Mouse (Mus musculus): ENCODE measurements at regions not wholly inside any gene's neighbourhood (a gene's known extent, or its start where the extent isn't known, plus 50 kb on each side); places are given as distances from the start of the nearest gene placed in this dataset.

- Histone ChIP-seq H3K79me2 (replicated peaks; ENCODE audit: control insufficient read depth, insufficient read depth, low read length) (0 out of 2 replicates have a peak, but pooled peaks cover 3% of the 10 kb centered on the region), H3K27me3 (ENCODE audit: control insufficient read depth, insufficient read depth, low read length) (no peaks in the 10 kb centered on the region), H3K27ac (peak overlapping the region; percentile 69), H3K4me1 (ENCODE audit: control insufficient read depth, insufficient read depth, low read length) (peaks cover 8% of the 10 kb centered on the region), H3K4me3 (peak overlapping the region; percentile 83), H3K36me3 (ENCODE audit: control insufficient read depth, insufficient read depth, low read length) (peaks cover 2% of the 10 kb centered on the region; the same call in 1 of the 2 replicates), H3K9ac (ENCODE audit: low read depth, low read length) (peak overlapping the region; percentile 91)
- TF ChIP-seq EP300 (IDR thresholded peaks at IDR 0.05; ENCODE audit: insufficient read depth, low read depth, low read length) = no peak
- TF ChIP-seq POLR2A (IDR thresholded peaks at IDR 0.05; ENCODE audit: insufficient read depth, low read depth, low read length) = no peak
- no peak for TF ChIP-seq CTCF (IDR thresholded peaks at IDR 0.05)
- WGBS = 10% methylated on average over 92 of the region's 94 CpGs
- peak; percentile 68 to 77 for DNase-seq
- intact Hi-C loops (cut with DNase I) = loop anchor here (5.0 kb wide), 1 partner anchor 60 kb away; no protein-coding TSS in a partner anchor
Measured at GRCm38 (mm10) chr9:32032521-32033185, 83.3 kb upstream of the Arhgap32 start.

- H3K9ac ChIP-seq (ENCODE audit: low read depth, low read length) = no peak overlapping the region
- no peak overlapping the region for H3K4me3 ChIP-seq
- no peak for TF ChIP-seq EP300 (IDR thresholded peaks at IDR 0.05; ENCODE audit: insufficient read depth, low read depth, low read length)
- TF ChIP-seq CTCF (IDR thresholded peaks at IDR 0.05) = no peak
- TF ChIP-seq POLR2A (IDR thresholded peaks at IDR 0.05; ENCODE audit: insufficient read depth, low read depth, low read length) = no peak
- intact Hi-C loops (cut with DNase I) = loop anchor here (5.0 kb wide), 1 partner anchor 62 kb away; no protein-coding TSS in a partner anchor
- H3K4me1 ChIP-seq (ENCODE audit: control insufficient read depth, insufficient read depth, low read length) = peaks cover 8% of the 10 kb centered on the region
- 32% methylated on average over 6 of the region's 6 CpGs for WGBS
- H3K79me2 ChIP-seq (replicated peaks; ENCODE audit: control insufficient read depth, insufficient read depth, low read length) = 0 out of 2 replicates have a peak, but pooled peaks cover 3% of the 10 kb centered on the region
- no peak for DNase-seq
- no peaks in the 10 kb centered on the region for H3K27me3 ChIP-seq (ENCODE audit: control insufficient read depth, insufficient read depth, low read length)
- H3K27ac ChIP-seq = no peak overlapping the region
- H3K36me3 ChIP-seq (ENCODE audit: control insufficient read depth, insufficient read depth, low read length) = peaks cover 2% of the 10 kb centered on the region; the same call in 1 of the 2 replicates
Measured at GRCm38 (mm10) chr9:32033937-32034336, 82.0 kb upstream of the Arhgap32 start.

- Histone ChIP-seq H3K79me2 (replicated peaks; ENCODE audit: control insufficient read depth, insufficient read depth, low read length) (peaks cover 4% of the 10 kb centered on the region; the same call in 1 of the 2 replicates), H3K9ac (ENCODE audit: low read depth, low read length) (no peak overlapping the region), H3K36me3 (ENCODE audit: control insufficient read depth, insufficient read depth, low read length) (peaks cover 5% of the 10 kb centered on the region; the same call in 1 of the 2 replicates), H3K27me3 (ENCODE audit: control insufficient read depth, insufficient read depth, low read length) (no peaks in the 10 kb centered on the region), H3K4me3 (no peak overlapping the region), H3K4me1 (ENCODE audit: control insufficient read depth, insufficient read depth, low read length) (peaks cover 1% of the 10 kb centered on the region), H3K27ac (no peak overlapping the region)
- TF ChIP-seq POLR2A (IDR thresholded peaks at IDR 0.05; ENCODE audit: insufficient read depth, low read depth, low read length) (no peak), EP300 (IDR thresholded peaks at IDR 0.05; ENCODE audit: insufficient read depth, low read depth, low read length) (no peak)
- intact Hi-C loops (cut with DNase I) = no loop called here
- no peak for DNase-seq
- 74% methylated on average over 2 of the region's 2 CpGs for WGBS
Measured at GRCm38 (mm10) chr9:32039999-32040398, 75.9 kb upstream of the Arhgap32 start.

- H3K79me2 ChIP-seq (replicated peaks; ENCODE audit: control insufficient read depth, insufficient read depth, low read length) = peaks cover 4% of the 10 kb centered on the region; the same call in 1 of the 2 replicates
- no peak overlapping the region for H3K9ac ChIP-seq (ENCODE audit: low read depth, low read length)
- peaks cover 3% of the 10 kb centered on the region; the same call in 1 of the 2 replicates for H3K36me3 ChIP-seq (ENCODE audit: control insufficient read depth, insufficient read depth, low read length)
- WGBS = 75% methylated on average over 1 of the region's 1 CpGs
- no peak overlapping the region for H3K27ac ChIP-seq
- peaks cover 3% of the 10 kb centered on the region for H3K4me1 ChIP-seq (ENCODE audit: control insufficient read depth, insufficient read depth, low read length)
- TF ChIP-seq EP300 (IDR thresholded peaks at IDR 0.05; ENCODE audit: insufficient read depth, low read depth, low read length) (no peak), CTCF (IDR thresholded peaks at IDR 0.05) (no peak), POLR2A (IDR thresholded peaks at IDR 0.05; ENCODE audit: insufficient read depth, low read depth, low read length) (no peak)
- no peak for DNase-seq
- no peak overlapping the region for H3K4me3 ChIP-seq
- H3K27me3 ChIP-seq (ENCODE audit: control insufficient read depth, insufficient read depth, low read length) = no peaks in the 10 kb centered on the region
- intact Hi-C loops (cut with DNase I) = no loop called here
Measured at GRCm38 (mm10) chr9:32043344-32043743, 72.6 kb upstream of the Arhgap32 start.

GRCm38 (mm10) chr9:32046791-32047190 is 69.1 kb upstream of the Arhgap32 start:
- no peak for DNase-seq
- WGBS = 79% methylated on average over 3 of the region's 3 CpGs
- no peak overlapping the region for H3K9ac ChIP-seq (ENCODE audit: low read depth, low read length)
- H3K4me3 ChIP-seq = no peak overlapping the region
- intact Hi-C loops (cut with DNase I) = no loop called here
- no peaks in the 10 kb centered on the region for H3K27me3 ChIP-seq (ENCODE audit: control insufficient read depth, insufficient read depth, low read length)
- H3K79me2 ChIP-seq (replicated peaks; ENCODE audit: control insufficient read depth, insufficient read depth, low read length) = peaks cover 2% of the 10 kb centered on the region; the same call in 1 of the 2 replicates
- H3K36me3 ChIP-seq (ENCODE audit: control insufficient read depth, insufficient read depth, low read length) = peaks cover 3% of the 10 kb centered on the region; the same call in 1 of the 2 replicates
- TF ChIP-seq POLR2A (IDR thresholded peaks at IDR 0.05; ENCODE audit: insufficient read depth, low read depth, low read length) (no peak), CTCF (IDR thresholded peaks at IDR 0.05) (no peak), EP300 (IDR thresholded peaks at IDR 0.05; ENCODE audit: insufficient read depth, low read depth, low read length) (no peak)
- H3K27ac ChIP-seq = no peak overlapping the region
- peaks cover 4% of the 10 kb centered on the region; the same call in 1 of the 2 replicates for H3K4me1 ChIP-seq (ENCODE audit: control insufficient read depth, insufficient read depth, low read length)

GRCm38 (mm10) chr9:32048941-32049340 is 67.0 kb upstream of the Arhgap32 start:
- Histone ChIP-seq H3K79me2 (replicated peaks; ENCODE audit: control insufficient read depth, insufficient read depth, low read length) (peaks cover 4% of the 10 kb centered on the region), H3K27me3 (ENCODE audit: control insufficient read depth, insufficient read depth, low read length) (no peaks in the 10 kb centered on the region), H3K4me3 (no peak overlapping the region), H3K27ac (no peak overlapping the region), H3K36me3 (ENCODE audit: control insufficient read depth, insufficient read depth, low read length) (no peaks in the 10 kb centered on the region), H3K4me1 (ENCODE audit: control insufficient read depth, insufficient read depth, low read length) (peaks cover 4% of the 10 kb centered on the region; the same call in 1 of the 2 replicates), H3K9ac (ENCODE audit: low read depth, low read length) (no peak overlapping the region)
- DNase-seq = no peak
- no peak for TF ChIP-seq CTCF (IDR thresholded peaks at IDR 0.05)
- TF ChIP-seq POLR2A (IDR thresholded peaks at IDR 0.05; ENCODE audit: insufficient read depth, low read depth, low read length) = no peak
- TF ChIP-seq EP300 (IDR thresholded peaks at IDR 0.05; ENCODE audit: insufficient read depth, low read depth, low read length) = no peak
- WGBS = 58% methylated on average over 7 of the region's 7 CpGs
- intact Hi-C loops (cut with DNase I) = no loop called here

Data from heart, adult 2 months (tissue).